Mouse (Mus musculus): ENCODE data around the gene Eno3. TPM values are rescaled to one million over a fixed set of nuclear protein-coding genes. Genes with fewer than 3 reads are reported as not detected.

The Eno3 gene
- polyA plus RNA-seq, 1 experiment = 30.9 TPM

GRCm38 (mm10) chr11:70619101-70619500, 37.9 kb upstream of the Eno3 start, which contains the start of gene Chrne:
Chrne (minus strand) TSS chr11:70619216.
- no peaks in the 10 kb centered on the region for H3K27me3 ChIP-seq (replicated peaks; ENCODE audit: control insufficient read depth, insufficient read depth, low read length)
- H3K27ac ChIP-seq (ENCODE audit: insufficient read depth, low read depth, low read length) = no peak within 1 kb of the TSS
- TF ChIP-seq POLR2A (IDR thresholded peaks at IDR 0.05; ENCODE audit: low read depth, low read length) (no peak), CTCF (conservative IDR thresholded peaks at IDR 0.05; ENCODE audit: insufficient read depth, insufficient read length, low read depth, low read length) (no peak)
- peaks cover 5% of the 10 kb centered on the region; the same call in 1 of the 2 replicates for H3K4me1 ChIP-seq (ENCODE audit: control insufficient read depth, insufficient read depth, low read length)
- no peak for DNase-seq
- H3K36me3 ChIP-seq (ENCODE audit: control insufficient read depth, insufficient read depth, low read length) = no peaks in the 10 kb centered on the region
- no peak within 1 kb of the TSS for H3K4me3 ChIP-seq (ENCODE audit: insufficient read depth, low read depth, low read length)
- 62% methylated on average over 1 of the region's 1 CpGs for WGBS

GRCm38 (mm10) chr11:70621972-70622814, 34.8 kb upstream of the Eno3 start:
- no peaks in the 10 kb centered on the region for H3K36me3 ChIP-seq (ENCODE audit: control insufficient read depth, insufficient read depth, low read length)
- WGBS = 49% methylated on average over 7 of the region's 7 CpGs
- peaks cover 4% of the 10 kb centered on the region; the same call in 1 of the 2 replicates for H3K4me1 ChIP-seq (ENCODE audit: control insufficient read depth, insufficient read depth, low read length)
- TF ChIP-seq CTCF (conservative IDR thresholded peaks at IDR 0.05; ENCODE audit: insufficient read depth, insufficient read length, low read depth, low read length) (no peak), POLR2A (IDR thresholded peaks at IDR 0.05; ENCODE audit: low read depth, low read length) (no peak)
- no peak overlapping the region for H3K27ac ChIP-seq (ENCODE audit: insufficient read depth, low read depth, low read length)
- no peaks in the 10 kb centered on the region for H3K27me3 ChIP-seq (replicated peaks; ENCODE audit: control insufficient read depth, insufficient read depth, low read length)
- peak; percentile 52 for DNase-seq
- H3K4me3 ChIP-seq (ENCODE audit: insufficient read depth, low read depth, low read length) = no peak overlapping the region

GRCm38 (mm10) chr11:70623053-70623742, 33.8 kb upstream of the Eno3 start:
- WGBS = 80% methylated on average over 10 of the region's 10 CpGs
- DNase-seq = no peak

GRCm38 (mm10) chr11:70625473-70625872, 31.5 kb upstream of the Eno3 start:
- DNase-seq = peak; percentile 45
- no peak overlapping the region for H3K27ac ChIP-seq (ENCODE audit: insufficient read depth, low read depth, low read length)
- WGBS = 50% methylated on average over 4 of the region's 4 CpGs

More at GRCm38 (mm10) chr11:70623053-70623742, 33.8 kb upstream of the Eno3 start:
- Histone ChIP-seq H3K4me3 (ENCODE audit: insufficient read depth, low read depth, low read length) (no peak overlapping the region), H3K36me3 (ENCODE audit: control insufficient read depth, insufficient read depth, low read length) (no peaks in the 10 kb centered on the region), H3K4me1 (ENCODE audit: control insufficient read depth, insufficient read depth, low read length) (peaks cover 4% of the 10 kb centered on the region; the same call in 1 of the 2 replicates), H3K27me3 (replicated peaks; ENCODE audit: control insufficient read depth, insufficient read depth, low read length) (no peaks in the 10 kb centered on the region), H3K27ac (ENCODE audit: insufficient read depth, low read depth, low read length) (no peak overlapping the region)
- TF ChIP-seq CTCF (conservative IDR thresholded peaks at IDR 0.05; ENCODE audit: insufficient read depth, insufficient read length, low read depth, low read length) (peak; percentile 50), POLR2A (IDR thresholded peaks at IDR 0.05; ENCODE audit: low read depth, low read length) (no peak)

GRCm38 (mm10) chr11:70626877-70627276, 30.1 kb upstream of the Eno3 start:
- H3K27me3 ChIP-seq (replicated peaks; ENCODE audit: control insufficient read depth, insufficient read depth, low read length) = no peaks in the 10 kb centered on the region
- H3K4me1 ChIP-seq (ENCODE audit: control insufficient read depth, insufficient read depth, low read length) = peaks cover 11% of the 10 kb centered on the region; the same call in 1 of the 2 replicates
- H3K27ac ChIP-seq (ENCODE audit: insufficient read depth, low read depth, low read length) = peak overlapping the region; percentile 80

More at GRCm38 (mm10) chr11:70625473-70625872, 31.5 kb upstream of the Eno3 start:
- no peak overlapping the region for H3K4me3 ChIP-seq (ENCODE audit: insufficient read depth, low read depth, low read length)
- no peaks in the 10 kb centered on the region for H3K36me3 ChIP-seq (ENCODE audit: control insufficient read depth, insufficient read depth, low read length)
- H3K27me3 ChIP-seq (replicated peaks; ENCODE audit: control insufficient read depth, insufficient read depth, low read length) = no peaks in the 10 kb centered on the region
- TF ChIP-seq POLR2A (IDR thresholded peaks at IDR 0.05; ENCODE audit: low read depth, low read length) (no peak), CTCF (conservative IDR thresholded peaks at IDR 0.05; ENCODE audit: insufficient read depth, insufficient read length, low read depth, low read length) (peak; percentile 69)
- H3K4me1 ChIP-seq (ENCODE audit: control insufficient read depth, insufficient read depth, low read length) = peaks cover 6% of the 10 kb centered on the region; the same call in 1 of the 2 replicates

GRCm38 (mm10) chr11:70628431-70628830, 28.6 kb upstream of the Eno3 start:
- H3K27ac ChIP-seq (ENCODE audit: insufficient read depth, low read depth, low read length) = no peak overlapping the region
- H3K4me1 ChIP-seq (ENCODE audit: control insufficient read depth, insufficient read depth, low read length) = peaks cover 11% of the 10 kb centered on the region; the same call in 1 of the 2 replicates
- TF ChIP-seq POLR2A (IDR thresholded peaks at IDR 0.05; ENCODE audit: low read depth, low read length) = no peak
- TF ChIP-seq CTCF (conservative IDR thresholded peaks at IDR 0.05; ENCODE audit: insufficient read depth, insufficient read length, low read depth, low read length) = no peak
- WGBS = 59% methylated on average over 2 of the region's 2 CpGs
- H3K27me3 ChIP-seq (replicated peaks; ENCODE audit: control insufficient read depth, insufficient read depth, low read length) = no peaks in the 10 kb centered on the region
- H3K36me3 ChIP-seq (ENCODE audit: control insufficient read depth, insufficient read depth, low read length) = no peaks in the 10 kb centered on the region
- no peak overlapping the region for H3K4me3 ChIP-seq (ENCODE audit: insufficient read depth, low read depth, low read length)
- no peak for DNase-seq

More at GRCm38 (mm10) chr11:70626877-70627276, 30.1 kb upstream of the Eno3 start:
- WGBS = 42% methylated on average over 4 of the region's 4 CpGs
- H3K36me3 ChIP-seq (ENCODE audit: control insufficient read depth, insufficient read depth, low read length) = no peaks in the 10 kb centered on the region
- TF ChIP-seq POLR2A (IDR thresholded peaks at IDR 0.05; ENCODE audit: low read depth, low read length) (no peak), CTCF (conservative IDR thresholded peaks at IDR 0.05; ENCODE audit: insufficient read depth, insufficient read length, low read depth, low read length) (no peak)
- H3K4me3 ChIP-seq (ENCODE audit: insufficient read depth, low read depth, low read length) = no peak overlapping the region
- peak; percentile 78 for DNase-seq
